Mouse (Mus musculus): ENCODE measurements around the gene Tsr3.

Gene Tsr3

GRCm38 (mm10) chr17:25239695-25240636 is at the start of gene Tsr3, which contains the start of gene Gnptg:
Tsr3 (plus strand) TSS chr17:25240170.
Gnptg (minus strand) TSS chr17:25240124.
- TF ChIP-seq GATA4 (IDR thresholded peaks at IDR 0.05; ENCODE audit: insufficient replicate concordance, low read length), result no peak

GRCm38 (mm10) chr17:25202401-25202800 is 37.6 kb upstream of the Tsr3 start:
- TF ChIP-seq GATA4 (IDR thresholded peaks at IDR 0.05; ENCODE audit: insufficient replicate concordance, low read length), result no peak

- TF ChIP-seq GATA4 (IDR thresholded peaks at IDR 0.05; ENCODE audit: insufficient replicate concordance, low read length), result no peak
Measured at GRCm38 (mm10) chr17:25210006-25210405, 30.0 kb upstream of the Tsr3 start.

GRCm38 (mm10) chr17:25210680-25211466 is 29.1 kb upstream of the Tsr3 start:
- TF ChIP-seq GATA4 (IDR thresholded peaks at IDR 0.05; ENCODE audit: insufficient replicate concordance, low read length), result no peak

- no peak for TF ChIP-seq GATA4 (IDR thresholded peaks at IDR 0.05; ENCODE audit: insufficient replicate concordance, low read length)
Measured at GRCm38 (mm10) chr17:25211705-25212104, 28.3 kb upstream of the Tsr3 start.

GRCm38 (mm10) chr17:25215431-25215830 is 24.5 kb upstream of the Tsr3 start:
- TF ChIP-seq GATA4 (IDR thresholded peaks at IDR 0.05; ENCODE audit: insufficient replicate concordance, low read length), result no peak

- TF ChIP-seq GATA4 (IDR thresholded peaks at IDR 0.05; ENCODE audit: insufficient replicate concordance, low read length), result no peak
Measured at GRCm38 (mm10) chr17:25218967-25219366, 21.0 kb upstream of the Tsr3 start.

- no peak for TF ChIP-seq GATA4 (IDR thresholded peaks at IDR 0.05; ENCODE audit: insufficient replicate concordance, low read length)
Measured at GRCm38 (mm10) chr17:25219492-25220295, 20.3 kb upstream of the Tsr3 start.

- no peak for TF ChIP-seq GATA4 (IDR thresholded peaks at IDR 0.05; ENCODE audit: insufficient replicate concordance, low read length)
Measured at GRCm38 (mm10) chr17:25220746-25221145, 19.2 kb upstream of the Tsr3 start.

GRCm38 (mm10) chr17:25221821-25222503 is 18.0 kb upstream of the Tsr3 start:
- TF ChIP-seq GATA4 (IDR thresholded peaks at IDR 0.05; ENCODE audit: insufficient replicate concordance, low read length), result no peak

- TF ChIP-seq GATA4 (IDR thresholded peaks at IDR 0.05; ENCODE audit: insufficient replicate concordance, low read length), result no peak
Measured at GRCm38 (mm10) chr17:25222951-25223601, 16.9 kb upstream of the Tsr3 start.

GRCm38 (mm10) chr17:25224586-25225222 is 15.3 kb upstream of the Tsr3 start:
- no peak for TF ChIP-seq GATA4 (IDR thresholded peaks at IDR 0.05; ENCODE audit: insufficient replicate concordance, low read length)

- TF ChIP-seq GATA4 (IDR thresholded peaks at IDR 0.05; ENCODE audit: insufficient replicate concordance, low read length), result no peak
Measured at GRCm38 (mm10) chr17:25225659-25226058, 14.3 kb upstream of the Tsr3 start.

All from liver, adult (tissue).